Mouse (Mus musculus) small intestine, adult 2 months (tissue): ENCODE data around the gene Sorcs2.

Experiments used
- CTCF ChIP-seq: fragments of 200-500 bp; IDR thresholded peaks from 2 replicates; pipeline ENCODE4 v1.5.1; 2012; ENCODE audit warnings: low read depth, mild to moderate bottlenecking, control low read depth, inconsistent platforms, low read length, moderate library complexity, mixed read lengths; ENCODE audit not compliant: insufficient replicate concordance, insufficient read length; ENCODE audit errors: extremely low read depth
- POLR2A ChIP-seq: fragments of 200-500 bp; IDR thresholded peaks from 2 replicates; pipeline ENCODE4 v1.6.1; 2012; ENCODE audit warnings: low read depth, mild to moderate bottlenecking, control low read depth, inconsistent platforms, low read length, moderate library complexity

- TF ChIP-seq CTCF (no peak), POLR2A (no peak)
These were observed 246.9 kb downstream of the Sorcs2 start for GRCm38 (mm10) chr5:36151086-36151485.
